Mouse (Mus musculus): ENCODE measurements around the gene Prop1.

DNA sequence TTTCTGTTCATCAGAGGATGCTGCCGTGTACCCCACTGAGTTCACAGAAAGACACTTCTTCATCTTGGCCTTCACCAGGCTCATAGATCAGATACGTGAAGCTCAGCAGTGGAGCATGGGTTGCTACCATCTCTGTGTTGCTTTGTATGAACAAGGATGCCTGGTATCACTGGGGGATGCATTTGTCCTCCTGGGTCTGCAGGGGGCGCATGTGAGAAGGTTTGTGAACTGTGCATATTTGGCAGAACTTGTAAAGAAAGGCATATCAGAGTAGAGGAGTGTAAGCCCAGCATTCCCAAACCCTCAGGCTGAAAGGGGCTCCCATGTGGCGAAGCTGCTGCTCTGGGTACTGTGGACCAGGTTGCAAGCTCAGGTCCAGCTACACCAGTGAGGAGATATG is 23.7 kb upstream of the Prop1 start:
- no peak for TF ChIP-seq CTCF (IDR thresholded peaks at IDR 0.05)
- no peak for TF ChIP-seq EP300 (IDR thresholded peaks at IDR 0.05)
